Mouse (Mus musculus): Measurements from ENCODE around the gene Edem3. TPM values are rescaled to one million over a fixed set of nuclear protein-coding genes. Genes with fewer than 3 reads are reported as not detected.

The Edem3 gene
- total RNA-seq, 2 experiments from 2014 or later, result 24.9 to 28.1 TPM

DNA sequence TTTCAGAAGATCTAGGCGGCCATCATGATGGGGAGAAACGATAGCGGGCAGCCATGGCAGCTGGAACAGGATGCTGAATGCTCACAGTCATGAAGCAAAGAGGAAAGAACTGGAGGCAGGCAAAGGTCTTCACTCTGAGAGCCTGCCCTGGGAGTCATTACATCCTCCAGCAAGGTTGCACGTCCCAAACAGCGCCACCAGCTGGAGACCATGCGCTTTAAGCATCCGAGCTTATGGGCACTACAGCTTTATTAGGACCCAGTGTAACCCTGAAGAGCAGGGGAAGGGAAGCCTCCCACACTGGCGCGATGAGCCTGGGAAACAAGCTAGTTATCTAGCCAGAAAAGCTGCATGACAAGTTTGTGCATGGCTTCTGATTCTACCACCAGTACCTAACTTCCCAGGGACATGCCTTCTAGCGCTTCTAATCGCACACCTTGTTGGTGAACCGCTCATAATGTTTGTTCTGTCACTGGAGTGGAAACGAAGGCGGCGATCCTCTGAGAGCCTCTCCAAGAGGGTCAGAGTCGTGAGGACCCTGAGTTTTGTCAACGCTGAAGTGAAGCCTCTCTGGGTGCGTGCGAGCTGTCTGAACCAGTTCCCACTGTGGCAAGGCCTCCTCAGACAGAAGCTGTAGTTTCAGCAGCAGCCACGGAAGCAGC lies 106.3 kb downstream of the Edem3 start:
- DNase-seq, result no peak
- intact Hi-C loops (cut with DNase I), result loop anchor here (5.0 kb wide), 1 partner anchor 301 kb away; no protein-coding TSS in a partner anchor

DNA sequence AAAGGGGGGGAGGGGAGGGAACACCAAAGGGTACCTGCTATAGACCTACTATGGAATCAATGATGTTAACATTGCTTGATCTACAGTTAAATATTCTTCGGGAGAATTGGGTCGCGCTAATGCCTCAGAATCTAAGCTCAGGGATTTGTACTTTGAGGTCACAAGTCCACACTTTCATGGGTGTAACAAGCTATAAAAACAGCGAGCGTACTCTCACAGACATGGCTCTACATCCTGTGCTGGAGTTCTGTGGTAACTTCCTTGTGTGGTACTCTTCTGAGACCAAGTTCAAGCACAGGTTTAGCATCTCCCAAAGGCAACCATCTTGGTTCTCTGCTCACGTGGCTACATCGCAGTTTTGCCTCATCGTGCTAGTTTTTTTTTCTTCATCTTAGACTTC lies 106.9 kb downstream of the Edem3 start:
- no peak for DNase-seq
- intact Hi-C loops (cut with DNase I), result loop anchor here (5.0 kb wide), 1 partner anchor 300 kb away; no protein-coding TSS in a partner anchor

DNA sequence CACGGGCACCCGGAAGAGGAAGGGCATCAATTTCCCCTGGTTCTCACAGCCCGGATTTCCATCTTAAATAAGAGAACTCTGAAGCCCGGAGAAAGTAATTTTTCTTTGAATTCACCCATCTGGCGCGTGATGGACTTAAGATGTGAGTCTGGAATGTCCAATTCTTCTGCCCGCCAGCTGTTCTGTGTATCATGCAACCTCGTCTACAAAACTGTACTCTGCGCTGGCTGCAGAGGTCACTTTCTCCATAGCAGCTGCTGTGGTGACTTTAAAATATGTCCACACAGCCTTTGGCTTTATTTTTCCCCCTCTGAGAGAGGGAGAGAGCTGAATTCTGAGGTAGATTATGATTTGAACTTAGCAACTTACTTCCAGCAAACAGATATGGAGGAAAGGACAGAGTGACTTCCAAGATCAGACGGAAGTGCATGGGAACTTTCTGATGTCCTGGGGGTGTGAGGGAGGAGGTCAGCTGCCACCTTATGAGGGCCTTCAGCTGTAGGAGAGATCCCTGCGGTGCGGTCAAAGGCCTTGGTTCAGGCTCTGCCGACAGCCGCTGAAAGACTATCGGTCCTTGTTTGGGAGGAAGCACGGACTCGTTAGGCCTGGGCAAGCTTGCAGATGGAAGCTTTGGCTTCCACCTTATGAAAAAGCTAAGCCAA lies 108.1 kb downstream of the Edem3 start:
- intact Hi-C loops (cut with DNase I), result loop anchor here (5.0 kb wide), 1 partner anchor 299 kb away; no protein-coding TSS in a partner anchor
- peak in 1 of 2 experiments; percentile 21 for DNase-seq

DNA sequence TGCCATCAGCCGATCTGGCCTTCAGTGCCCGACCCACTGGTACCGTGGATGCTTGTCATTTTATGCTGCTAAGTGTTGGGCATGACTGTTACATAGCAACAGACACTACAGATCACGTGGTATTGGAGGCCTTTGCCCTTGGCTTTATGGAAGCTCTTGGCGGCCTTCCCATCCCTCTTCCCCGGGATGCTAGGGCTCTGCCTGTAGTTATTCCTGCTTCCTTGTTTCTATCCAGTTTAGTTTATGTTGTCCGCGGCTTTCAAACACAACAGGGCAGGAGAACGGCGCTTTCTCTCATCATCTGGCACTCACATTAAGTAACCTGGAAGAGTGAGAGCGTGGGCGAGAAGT lies 108.6 kb downstream of the Edem3 start:
- peak; percentile 62 to 65 for DNase-seq
- intact Hi-C loops (cut with DNase I), result loop anchor here (5.0 kb wide), 1 partner anchor 299 kb away; no protein-coding TSS in a partner anchor

DNA sequence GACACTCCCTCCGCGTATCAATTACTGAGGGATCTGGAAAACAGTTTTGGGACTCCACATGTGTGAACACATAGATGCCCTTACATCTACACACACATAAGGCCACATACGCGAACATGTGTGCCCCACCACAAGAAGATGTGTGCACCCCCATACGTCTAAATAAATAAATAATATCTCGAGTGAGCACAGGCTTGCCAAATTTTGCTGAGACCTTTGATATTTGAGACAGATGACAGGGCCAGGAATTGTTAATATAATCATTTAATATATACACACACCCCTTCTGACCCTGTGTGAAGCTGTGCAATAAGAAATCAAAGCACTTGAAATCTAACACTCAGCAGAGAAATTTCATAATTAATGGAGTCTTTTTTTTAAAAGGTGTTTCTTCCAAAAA lies 109.2 kb downstream of the Edem3 start:
- intact Hi-C loops (cut with DNase I), result loop anchor here (5.0 kb wide), 1 partner anchor 298 kb away; no protein-coding TSS in a partner anchor

More for the DNA sequence above, 109.2 kb downstream of the Edem3 start:
- no peak for DNase-seq

Other genes starting within 250 kb of the Edem3 start
- gene Fam129a, start 184.2 kb upstream of the Edem3 start, total RNA-seq (2021), result 10 to 100 TPM; 38.4 to 44.0 TPM